Mouse (Mus musculus): ENCODE measurements around the gene Tmem232. TPM values are rescaled to one million over a fixed set of nuclear protein-coding genes. Genes with fewer than 3 reads are reported as not detected.
"Not testable (repeated sequence)": the region's sequence is repeated elsewhere in the genome, so short reads cannot be mapped to it uniquely, and the experiment has no call there.

Tmem232 gene
- total RNA-seq, 2 experiments from 2014 or later, result not detected

- not testable (repeated sequence) for DNase-seq
Observed at GRCm38 (mm10) chr17:65221687-65222086, 318.9 kb downstream of the Tmem232 start.

Small RNAs within 50 kb of the gene (microRNA-seq; reads per million reads assigned to microRNA genes)
- not detected for gene Gm25731

Other genes with a start within 250 kb of the Tmem232 start
- 100 to 1,000 TPM; 162 to 182 TPM for gene Vapa, start 72.8 kb upstream of the Tmem232 start, total RNA-seq (2021)
- gene Txndc2, start 101.4 kb upstream of the Tmem232 start, total RNA-seq (2021), result 10 to 100 TPM in 1 of 2 experiments, 1 to 10 TPM in 1; 8.8 to 38.2 TPM
- gene Rab31, start 232.0 kb upstream of the Tmem232 start, total RNA-seq (2021), result 10 to 100 TPM; 40.9 to 50.1 TPM
- gene Ppp4r1, start 241.8 kb upstream of the Tmem232 start, total RNA-seq (2021), result 10 to 100 TPM; 67.6 to 72.7 TPM

Data from adrenal gland, postnatal 36 days (tissue).